Comparison of ENCODE assay signal across 9 mouse cellular contexts in genomic region chr19:7306968-7307367, GRCm38 (mm10). TPM values are rescaled to one million over a fixed set of nuclear protein-coding genes. Genes with fewer than 3 reads are reported as not detected.
DNase-seq lines count a peak whose midpoint lies in the region.
"Had no signal": no experiment of that assay in that cellular context is flagged by ENCODE, and none has a peak within 500 bp of the region (broad histone marks: within the 10 kb centered on the region; RNA-seq: fewer than 3 reads in every experiment).

No protein-coding gene starts in this region.

- DNase-seq in gastrocnemius, adult 18-20 months (ENCODE audit: low spot score): peak; percentile 89
- DNase-seq in gastrocnemius, postnatal 4 days (ENCODE audit: low spot score in 2 of 2): no peak
- DNase-seq in ZHBTc4 (ENCODE audit: low read depth, low spot score): peak; percentile 47
- peak; percentile 32 to 35 for DNase-seq in heart, postnatal 36 days
- peak; percentile 59 for DNase-seq in lung, postnatal 25 days (ENCODE audit: low spot score)
- no peak for DNase-seq in layer of hippocampus, adult 8-10 months (ENCODE audit: low spot score in 2 of 2)
- DNase-seq in urinary bladder, adult 18-20 months (ENCODE audit: low spot score in 2 of 2): no peak
- DNase-seq in right cerebral cortex, postnatal 10 days (ENCODE audit: low spot score in 2 of 2): no peak
- DNase-seq: cerebellum, adult 9-11 months had no signal

- intact Hi-C loops in heart, postnatal 36 days (cut with DNase I): no loop called here

RNA-seq across cellular contexts. Expression of gene Mark2, which starts 34.7 kb away (rescaled TPM):
- total RNA-seq in gastrocnemius, adult 18-20 months (2021): 10 to 100 TPM; 34.4 to 39.5 TPM
- 10 to 100 TPM; 45.1 to 46.3 TPM for total RNA-seq in gastrocnemius, postnatal 4 days (2021)
- total RNA-seq in heart, postnatal 36 days (2021): 10 to 100 TPM; 42.8 to 51.2 TPM
- 100 to 1,000 TPM; 101 to 135 (median 120) TPM for total RNA-seq in layer of hippocampus, adult 8-10 months (2022)

RNA-seq across cellular contexts. Expression of gene Rcor2, which starts 39.8 kb away (rescaled TPM):
- total RNA-seq in gastrocnemius, adult 18-20 months (2021): 1 to 10 TPM; 2.2 to 2.7 TPM
- 10 to 100 TPM; 11.0 to 13.1 TPM for total RNA-seq in gastrocnemius, postnatal 4 days (2021)
- total RNA-seq in heart, postnatal 36 days (2021): 1 to 10 TPM; 5.4 to 7.8 TPM
- 10 to 100 TPM; 12.7 to 17.0 (median 14.6) TPM for total RNA-seq in layer of hippocampus, adult 8-10 months (2022)

Comparison
In these comparisons a context has a peak if more than half of its experiments do, and no peak if none do; other contexts are left out.
1. DNase-seq: peak in gastrocnemius, adult 18-20 months (single experiment), ZHBTc4 (single experiment), heart, postnatal 36 days (2 of 2) and lung, postnatal 25 days (single experiment); none in gastrocnemius, postnatal 4 days (0 of 2), layer of hippocampus, adult 8-10 months (0 of 2), urinary bladder, adult 18-20 months (0 of 2) and right cerebral cortex, postnatal 10 days (0 of 2).